Mouse (Mus musculus): Measurements from ENCODE around the gene Serpinb9e.
"Not testable (repeated sequence)": the region's sequence is repeated elsewhere in the genome, so short reads cannot be mapped to it uniquely, and the experiment has no call there.

Gene Serpinb9e

DNA sequence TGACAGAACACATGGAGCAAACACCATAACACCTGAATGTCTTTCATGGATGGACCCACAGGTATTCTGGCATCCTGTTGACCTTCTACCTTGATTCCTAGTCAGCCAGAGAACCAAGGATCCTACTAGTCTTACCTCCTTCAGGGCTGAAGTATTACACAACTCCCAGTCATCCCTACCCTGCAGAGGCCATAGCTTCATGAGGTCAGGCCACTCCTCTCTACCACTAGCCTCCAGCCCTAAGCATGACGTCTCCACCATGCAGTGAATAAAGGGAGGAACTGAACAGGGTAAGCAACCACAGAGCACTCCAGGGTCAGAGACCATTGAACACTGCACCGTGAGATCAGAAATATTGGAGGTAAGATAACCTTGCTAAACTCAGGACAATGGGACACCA lies at the start of gene Serpinb9e:
Gene Serpinb9e (plus strand): TSS at position 301 of the 400 bp plus-strand sequence.
- not testable (repeated sequence) for DNase-seq

DNA sequence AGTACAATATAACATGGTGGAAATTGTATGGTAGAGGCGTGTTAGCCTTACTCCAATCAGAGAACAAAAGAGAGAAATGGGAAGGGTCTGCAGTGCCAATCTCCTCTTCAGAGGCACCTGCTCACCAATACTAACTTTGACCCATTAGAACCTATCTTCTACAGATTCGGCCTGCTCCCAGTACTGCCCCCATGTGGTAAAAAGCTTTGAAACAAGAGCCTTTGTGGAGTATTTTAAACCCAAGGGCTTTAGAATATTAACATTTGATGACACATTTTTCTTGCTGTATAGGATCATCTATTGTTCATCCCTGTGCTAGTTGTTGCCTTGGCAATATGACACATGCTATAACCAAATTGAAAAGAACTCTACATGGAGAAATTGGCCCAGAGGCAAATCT lies 49.7 kb upstream of the Serpinb9e start:
- DNase-seq = no peak

DNA sequence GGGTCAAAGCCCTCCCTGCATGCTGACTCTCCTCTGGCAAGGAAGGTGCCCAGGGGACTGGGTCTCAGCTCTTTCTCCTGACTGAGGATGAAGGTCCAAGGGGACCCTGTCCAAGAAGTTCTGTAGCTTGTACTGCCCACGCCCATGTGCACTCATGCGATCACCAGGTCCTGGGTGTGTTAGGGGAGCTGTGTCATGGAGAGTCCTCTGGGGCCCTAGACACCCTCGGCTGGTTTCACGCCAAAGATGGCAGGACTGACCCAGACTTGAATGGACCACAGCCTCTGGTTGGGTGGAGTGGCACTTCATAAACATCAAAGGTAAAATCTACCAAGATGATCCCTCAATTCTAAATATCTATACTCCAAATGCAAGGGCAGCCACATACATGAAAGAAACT lies 59.2 kb downstream of the Serpinb9e start:
- DNase-seq = not testable (repeated sequence)

Measured in thymus, postnatal 36 days (tissue).